In genomic region chr8:82998778-82999177, GRCm38 (mm10) we compare ENCODE assay signal across 25 mouse cellular contexts.
"Had no signal": no experiment of that assay in that cellular context is flagged by ENCODE, and none has a peak within 500 bp of the region (broad histone marks: within the 10 kb centered on the region; RNA-seq: fewer than 3 reads in every experiment).

No protein-coding gene starts in this region.

- H3K4me3 ChIP-seq: embryonic facial prominence, embryonic 10.5 days; embryonic facial prominence, embryonic 12.5 days; embryonic facial prominence, embryonic 13.5 days; embryonic facial prominence, embryonic 15.5 days; erythroblast, embryonic 14.5 days; forebrain, embryonic 10.5 days; forebrain, embryonic 12.5 days; forebrain, embryonic 13.5 days; forebrain, embryonic 15.5 days; gastrocnemius, adult 2 months; heart, adult 2 months had no signal

- H3K36me3 ChIP-seq: embryonic facial prominence, embryonic 10.5 days; embryonic facial prominence, embryonic 12.5 days; embryonic facial prominence, embryonic 13.5 days; embryonic facial prominence, embryonic 15.5 days; forebrain, embryonic 10.5 days; forebrain, embryonic 12.5 days; forebrain, embryonic 15.5 days had no signal

- H3K9ac ChIP-seq: embryonic facial prominence, embryonic 12.5 days; embryonic facial prominence, embryonic 13.5 days; embryonic facial prominence, embryonic 15.5 days; forebrain, embryonic 12.5 days; forebrain, embryonic 13.5 days; forebrain, embryonic 15.5 days; forebrain, postnatal 0 days had no signal

- H3K27me3 ChIP-seq: embryonic facial prominence, embryonic 12.5 days; embryonic facial prominence, embryonic 13.5 days; embryonic facial prominence, embryonic 15.5 days; forebrain, embryonic 12.5 days; forebrain, embryonic 13.5 days; forebrain, embryonic 15.5 days had no signal

- DNase-seq: cerebellum, adult 9-10 months; cerebellum, adult 9-11 months; cerebellum, postnatal 10 days; cerebellum, postnatal 14 days; cerebellum, postnatal 25 days; cerebellum, postnatal 36 days; embryo, embryonic 11 days; forebrain, postnatal 0 days; gastrocnemius, adult 2 months; gastrocnemius, postnatal 10 days; gastrocnemius, postnatal 14 days; gastrocnemius, postnatal 25 days; gastrocnemius, postnatal 36 days; heart, adult 11 months; heart, adult 18-20 months; heart, adult 2 months had no signal

- H3K27ac ChIP-seq: embryonic facial prominence, embryonic 10.5 days; embryonic facial prominence, embryonic 12.5 days; embryonic facial prominence, embryonic 13.5 days; embryonic facial prominence, embryonic 15.5 days; forebrain, embryonic 10.5 days; forebrain, embryonic 12.5 days; forebrain, embryonic 13.5 days; forebrain, embryonic 15.5 days; gastrocnemius, adult 2 months; heart, adult 2 months had no signal

- H3K4me1 ChIP-seq: embryonic facial prominence, embryonic 15.5 days; forebrain, embryonic 10.5 days; forebrain, embryonic 12.5 days; forebrain, embryonic 13.5 days; forebrain, embryonic 15.5 days had no signal

- H3K9me3 ChIP-seq: embryonic facial prominence, embryonic 10.5 days; embryonic facial prominence, embryonic 12.5 days; embryonic facial prominence, embryonic 13.5 days; embryonic facial prominence, embryonic 15.5 days; forebrain, embryonic 10.5 days; forebrain, embryonic 12.5 days; forebrain, embryonic 13.5 days; forebrain, embryonic 15.5 days had no signal

- H3K4me2 ChIP-seq: embryonic facial prominence, embryonic 12.5 days; embryonic facial prominence, embryonic 13.5 days; embryonic facial prominence, embryonic 15.5 days; forebrain, embryonic 12.5 days; forebrain, embryonic 13.5 days; forebrain, embryonic 15.5 days had no signal
